Mouse (Mus musculus) midbrain, embryonic 10.5 days (tissue): Measurements from ENCODE around the gene Nutm1. TPM values are rescaled to one million over a fixed set of nuclear protein-coding genes. Genes with fewer than 3 reads are reported as not detected.

ENCODE experiments used
- DNase-seq: peaks from one replicate; pipeline ENCODE4 v3.0.0-alpha.2; 2017; ENCODE audit warnings: low spot score
- H3K27ac ChIP-seq: fragments of 300-500 bp; sonication (generic); replicated peaks from 2 replicates; pipeline ENCODE4 v1.5.1; 2016; ENCODE audit warnings: mild to moderate bottlenecking
- H3K27me3 ChIP-seq: fragments of 300-500 bp; sonication (generic); 2 replicates; pipeline ENCODE4 v1.6.1; 2016; ENCODE audit warnings: low read depth, mild to moderate bottlenecking; ENCODE audit not compliant: poor library complexity, severe bottlenecking
- H3K36me3 ChIP-seq: fragments of 300-500 bp; sonication (generic); 2 replicates; pipeline ENCODE4 v1.6.1; 2016; ENCODE audit warnings: mild to moderate bottlenecking, moderate library complexity
- H3K4me1 ChIP-seq: fragments of 300-500 bp; sonication (generic); 2 replicates; pipeline ENCODE4 v1.6.1; 2016
- H3K4me3 ChIP-seq: fragments of 300-500 bp; sonication (generic); 2 replicates; pipeline ENCODE4 v1.5.1; 2016; ENCODE audit warnings: mild to moderate bottlenecking, moderate library complexity
- H3K9me3 ChIP-seq: fragments of 300-500 bp; sonication (generic); replicated peaks from 2 replicates; pipeline ENCODE4 v1.6.1; 2016; ENCODE audit warnings: mild to moderate bottlenecking
- WGBS: fragments of 180-500 bp; shearing (Covaris S2); methylation state at CpG from one replicate; pipeline ENCODE4 v1.1.7; 2016; 5-methylcytosine and 5-hydroxymethylcytosine counted together
- polyA plus RNA-seq: library from polyadenylated mRNA; unstranded; fragments of >200 nt; fragmentation: Nextera tagmentation; extraction: Ambion mirVana; gene quantifications from 2 replicates; pipeline ENCODE4 v1.2.1, GENCODE M21; 2016

Nutm1 gene
- polyA plus RNA-seq, 1 experiment from 2014 or later: 0.02 TPM

DNA sequence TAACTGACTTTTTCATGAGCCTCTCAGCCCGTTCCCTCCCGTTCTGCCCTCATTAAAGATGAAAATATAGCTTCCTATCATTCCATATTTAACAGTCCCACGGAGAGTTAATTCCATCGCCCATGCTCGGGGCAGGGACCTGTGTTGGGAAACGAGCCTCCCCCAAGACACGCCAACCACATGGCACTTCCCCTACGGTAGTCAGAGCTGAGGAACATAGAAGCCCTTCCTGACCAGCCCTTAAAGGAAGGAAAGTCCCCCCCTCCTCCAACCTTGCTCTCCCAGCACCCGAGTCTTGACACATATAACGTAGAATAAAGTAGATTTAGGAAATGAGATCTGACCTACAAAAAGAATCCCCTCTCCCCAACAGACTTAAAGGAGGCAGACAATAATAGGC, 11.8 kb downstream of the Nutm1 start:
- Histone ChIP-seq H3K27me3 (no peaks in the 10 kb centered on the region), H3K27ac (no peak overlapping the region), H3K9me3 (no peaks in the 10 kb centered on the region), H3K4me1 (no peaks in the 10 kb centered on the region), H3K36me3 (peaks cover 27% of the 10 kb centered on the region), H3K4me3 (no peak overlapping the region)
- WGBS: 86% methylated on average over 10 of the region's 10 CpGs
- no peak for DNase-seq

DNA sequence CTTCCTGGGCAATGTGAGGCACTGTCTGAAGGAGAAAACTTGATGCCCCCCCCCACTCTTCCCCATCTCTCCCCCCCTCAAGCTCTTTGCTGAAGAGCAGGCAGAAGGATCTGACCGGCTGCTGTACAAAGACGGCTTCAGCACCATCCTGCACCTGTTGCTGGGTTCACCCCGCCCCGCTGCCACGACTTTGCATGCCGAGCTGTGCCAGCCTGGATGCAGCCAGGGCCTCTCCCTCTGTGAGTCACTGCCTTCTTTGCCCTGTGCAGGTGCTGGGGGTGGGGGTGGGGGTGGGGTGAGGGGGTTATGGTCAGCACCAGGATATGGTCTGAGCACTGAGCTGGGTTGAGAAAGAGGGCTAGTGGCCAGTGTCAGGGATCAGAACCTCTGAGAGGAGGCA, 12.9 kb downstream of the Nutm1 start:
- peaks cover 2% of the 10 kb centered on the region for H3K27me3 ChIP-seq
- peaks cover 1% of the 10 kb centered on the region for H3K4me1 ChIP-seq
- no peaks in the 10 kb centered on the region for H3K9me3 ChIP-seq
- H3K36me3 ChIP-seq: peaks cover 27% of the 10 kb centered on the region
- 92% methylated on average over 6 of the region's 6 CpGs for WGBS
- no peak overlapping the region for H3K27ac ChIP-seq
- no peak overlapping the region for H3K4me3 ChIP-seq
- DNase-seq: no peak

DNA sequence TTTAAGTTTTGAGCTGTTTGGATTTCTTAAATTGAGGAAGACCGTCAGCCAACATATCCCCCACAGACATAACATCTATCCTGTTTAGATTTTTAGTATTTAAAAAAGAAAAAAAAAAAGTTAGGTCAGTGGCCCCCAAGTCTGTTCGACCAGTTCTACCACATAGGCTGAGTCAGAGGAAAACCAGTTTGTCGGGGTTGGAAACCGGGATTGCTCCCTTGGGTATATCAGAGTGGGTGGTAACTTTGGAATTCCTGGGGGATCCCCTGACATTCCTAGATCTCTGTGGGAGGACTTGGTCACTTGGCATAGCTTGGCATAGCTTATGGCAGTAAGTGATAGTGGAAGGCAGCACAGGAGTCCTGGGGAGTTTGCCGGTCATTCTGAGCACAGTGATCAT, 13.8 kb downstream of the Nutm1 start:
- Histone ChIP-seq H3K4me3 (no peak overlapping the region), H3K27me3 (peaks cover 5% of the 10 kb centered on the region), H3K27ac (no peak overlapping the region), H3K9me3 (no peaks in the 10 kb centered on the region), H3K4me1 (peaks cover 10% of the 10 kb centered on the region), H3K36me3 (peaks cover 27% of the 10 kb centered on the region)
- 89% methylated on average over 5 of the region's 5 CpGs for WGBS
- no peak for DNase-seq

DNA sequence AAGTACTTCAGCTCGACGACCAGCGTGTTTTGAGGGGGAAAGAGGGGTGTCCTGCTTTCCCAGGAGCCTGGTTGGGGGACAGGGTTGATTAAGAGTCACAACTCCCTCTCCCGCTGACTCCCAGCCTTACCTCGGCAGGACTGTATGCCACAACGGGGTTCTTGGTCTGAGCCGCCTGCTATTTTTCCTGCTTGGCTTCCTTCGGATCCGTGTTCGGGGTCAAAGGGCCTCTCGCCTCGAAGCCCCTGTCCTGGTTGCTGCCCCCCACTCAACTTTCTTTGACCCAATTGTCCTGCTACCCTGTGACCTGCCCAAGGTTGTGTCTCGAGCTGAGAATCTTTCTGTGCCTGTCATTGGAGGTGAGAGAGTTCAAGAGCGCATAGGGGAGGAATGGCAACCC, 17.3 kb downstream of the Nutm1 start:
- no peak for DNase-seq
- H3K27me3 ChIP-seq: peaks cover 17% of the 10 kb centered on the region
- H3K27ac ChIP-seq: no peak overlapping the region
- H3K4me3 ChIP-seq: no peak overlapping the region
- WGBS: 88% methylated on average over 14 of the region's 14 CpGs
- H3K4me1 ChIP-seq: peaks cover 24% of the 10 kb centered on the region
- H3K36me3 ChIP-seq: peaks cover 25% of the 10 kb centered on the region
- no peaks in the 10 kb centered on the region for H3K9me3 ChIP-seq

GRCm38 (mm10) chr2:112239935-112240721, 19.0 kb downstream of the Nutm1 start:
- H3K27me3 ChIP-seq: peaks cover 17% of the 10 kb centered on the region
- no peak for DNase-seq
- H3K27ac ChIP-seq: peak overlapping the region; percentile 97
- WGBS: under 1% methylated on average over 28 of the region's 28 CpGs
- peaks cover 13% of the 10 kb centered on the region for H3K36me3 ChIP-seq
- H3K4me1 ChIP-seq: peaks cover 24% of the 10 kb centered on the region
- H3K9me3 ChIP-seq: no peaks in the 10 kb centered on the region
- peak overlapping the region; percentile 83 for H3K4me3 ChIP-seq

DNA sequence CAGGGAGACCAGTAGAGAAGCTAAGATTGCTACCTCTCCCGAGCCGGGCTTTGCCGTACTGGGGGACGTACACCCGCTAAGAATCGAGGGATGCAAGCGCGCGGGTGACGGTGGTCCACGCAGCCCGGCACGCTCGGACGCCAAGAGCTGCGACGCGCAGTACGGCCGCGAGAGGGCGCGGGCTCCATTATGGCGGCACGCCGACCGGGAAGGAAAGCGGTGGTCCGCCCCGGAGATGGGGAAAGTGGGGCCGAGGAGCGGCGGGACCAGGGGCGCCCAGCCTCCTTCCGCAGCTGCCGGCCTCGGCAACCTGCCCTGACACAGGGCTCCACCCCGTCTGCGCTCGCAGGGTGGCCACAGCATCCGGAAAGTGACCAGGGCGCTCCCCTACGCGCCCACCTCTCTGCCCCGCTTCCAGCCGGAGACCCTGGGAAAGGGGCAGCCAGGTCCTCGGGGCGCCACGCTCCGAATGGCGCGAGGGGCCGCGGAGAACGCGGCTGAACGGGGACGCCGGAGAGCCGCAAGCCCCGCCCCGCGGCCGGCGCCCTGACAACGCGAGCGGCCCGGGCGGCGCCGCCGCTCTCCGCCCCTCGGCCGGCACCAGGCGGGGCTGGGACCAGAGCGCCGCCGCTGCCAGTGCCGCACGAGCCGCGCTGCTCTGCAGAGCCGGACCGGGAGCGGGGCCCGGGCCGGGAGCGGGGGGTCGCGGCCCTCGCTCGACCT, 19.7 kb downstream of the Nutm1 start, which contains the start of gene Lpcat4:
Gene Lpcat4, plus strand, starts transcription at position 257 of the 723 bp plus-strand sequence.
- Histone ChIP-seq H3K9me3 (no peaks in the 10 kb centered on the region), H3K4me1 (peaks cover 24% of the 10 kb centered on the region), H3K27me3 (peaks cover 17% of the 10 kb centered on the region), H3K4me3 (peak within 1 kb of the TSS; percentile 83), H3K27ac (peak within 1 kb of the TSS; percentile 97), H3K36me3 (peaks cover 7% of the 10 kb centered on the region)
- peak; percentile 92 for DNase-seq
- WGBS: under 1% methylated on average over 88 of the region's 94 CpGs

DNA sequence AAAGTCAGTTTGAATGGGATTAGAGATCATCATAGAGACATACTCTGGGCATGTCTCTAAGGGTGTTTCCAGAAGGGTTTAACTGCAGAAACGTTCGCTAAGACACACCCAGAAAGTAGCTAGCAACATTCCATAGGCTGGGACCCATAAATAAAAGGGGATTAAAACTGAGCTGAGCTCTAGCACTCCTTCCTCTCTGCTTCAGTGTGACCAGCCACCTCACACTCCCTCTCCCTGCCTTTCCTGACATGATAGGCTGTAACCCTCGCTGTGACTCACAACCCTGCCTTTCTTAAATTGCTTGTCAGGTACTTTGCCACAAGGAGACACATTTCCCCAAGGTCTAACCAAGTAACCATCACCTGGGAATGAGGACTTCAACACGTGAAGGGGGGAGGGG, 21.1 kb downstream of the Nutm1 start:
- no peaks in the 10 kb centered on the region for H3K9me3 ChIP-seq
- peaks cover 24% of the 10 kb centered on the region for H3K4me1 ChIP-seq
- H3K4me3 ChIP-seq: no peak overlapping the region
- peaks cover 17% of the 10 kb centered on the region for H3K27me3 ChIP-seq
- no peak for DNase-seq
- 17% methylated on average over 4 of the region's 4 CpGs for WGBS
- no peaks in the 10 kb centered on the region for H3K36me3 ChIP-seq
- H3K27ac ChIP-seq: no peak overlapping the region

DNA sequence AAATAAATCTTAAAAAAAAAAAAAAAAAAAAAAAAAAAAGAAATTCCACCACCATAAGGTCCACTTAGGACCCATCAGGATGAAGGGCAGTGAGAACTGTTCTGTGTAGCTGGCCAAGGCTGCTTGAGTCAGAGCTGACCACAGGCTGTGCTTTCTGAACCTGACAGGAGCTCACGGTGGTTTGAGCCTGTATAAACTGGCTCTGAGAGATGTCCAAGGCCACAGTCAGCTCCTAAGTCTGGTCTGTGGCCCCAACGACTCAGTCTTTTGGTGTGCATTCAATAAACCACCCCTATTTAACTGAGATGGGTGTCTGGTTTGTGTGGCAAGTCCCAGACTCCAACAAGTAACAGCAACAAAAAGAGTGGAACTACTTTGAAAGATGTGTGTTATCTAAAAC, 22.5 kb downstream of the Nutm1 start:
- Histone ChIP-seq H3K4me3 (no peak overlapping the region), H3K36me3 (no peaks in the 10 kb centered on the region), H3K9me3 (no peaks in the 10 kb centered on the region), H3K27ac (no peak overlapping the region), H3K27me3 (peaks cover 17% of the 10 kb centered on the region), H3K4me1 (peaks cover 24% of the 10 kb centered on the region)
- DNase-seq: no peak
- 79% methylated on average over 2 of the region's 2 CpGs for WGBS

GRCm38 (mm10) chr2:112232623-112233022, 26.5 kb downstream of the Nutm1 start:
- no peaks in the 10 kb centered on the region for H3K36me3 ChIP-seq
- no peak for DNase-seq
- no peak overlapping the region for H3K4me3 ChIP-seq
- 95% methylated on average over 1 of the region's 1 CpGs for WGBS
- 0 out of 2 replicates have a peak, but pooled peaks cover 1% of the 10 kb centered on the region for H3K27me3 ChIP-seq
- no peaks in the 10 kb centered on the region for H3K4me1 ChIP-seq
- no peaks in the 10 kb centered on the region for H3K9me3 ChIP-seq
- no peak overlapping the region for H3K27ac ChIP-seq

GRCm38 (mm10) chr2:112224356-112224755, 34.7 kb downstream of the Nutm1 start:
- no peak overlapping the region for H3K4me3 ChIP-seq
- no peak overlapping the region for H3K27ac ChIP-seq
- H3K27me3 ChIP-seq: no peaks in the 10 kb centered on the region
- no peak for DNase-seq
- H3K36me3 ChIP-seq: no peaks in the 10 kb centered on the region
- H3K9me3 ChIP-seq: no peaks in the 10 kb centered on the region
- no peaks in the 10 kb centered on the region for H3K4me1 ChIP-seq
- 72% methylated on average over 4 of the region's 4 CpGs for WGBS

GRCm38 (mm10) chr2:112222607-112223006, 36.5 kb downstream of the Nutm1 start:
- Histone ChIP-seq H3K27me3 (no peaks in the 10 kb centered on the region), H3K27ac (no peak overlapping the region), H3K9me3 (no peaks in the 10 kb centered on the region), H3K4me3 (no peak overlapping the region), H3K36me3 (no peaks in the 10 kb centered on the region), H3K4me1 (no peaks in the 10 kb centered on the region)
- no peak for DNase-seq
- WGBS: 88% methylated on average over 5 of the region's 5 CpGs

GRCm38 (mm10) chr2:112220880-112221279, 38.2 kb downstream of the Nutm1 start:
- H3K27ac ChIP-seq: no peak overlapping the region
- H3K9me3 ChIP-seq: no peaks in the 10 kb centered on the region
- DNase-seq: no peak
- WGBS: 91% methylated on average over 5 of the region's 5 CpGs
- no peaks in the 10 kb centered on the region for H3K4me1 ChIP-seq
- no peaks in the 10 kb centered on the region for H3K36me3 ChIP-seq
- H3K4me3 ChIP-seq: no peak overlapping the region
- H3K27me3 ChIP-seq: no peaks in the 10 kb centered on the region

DNA sequence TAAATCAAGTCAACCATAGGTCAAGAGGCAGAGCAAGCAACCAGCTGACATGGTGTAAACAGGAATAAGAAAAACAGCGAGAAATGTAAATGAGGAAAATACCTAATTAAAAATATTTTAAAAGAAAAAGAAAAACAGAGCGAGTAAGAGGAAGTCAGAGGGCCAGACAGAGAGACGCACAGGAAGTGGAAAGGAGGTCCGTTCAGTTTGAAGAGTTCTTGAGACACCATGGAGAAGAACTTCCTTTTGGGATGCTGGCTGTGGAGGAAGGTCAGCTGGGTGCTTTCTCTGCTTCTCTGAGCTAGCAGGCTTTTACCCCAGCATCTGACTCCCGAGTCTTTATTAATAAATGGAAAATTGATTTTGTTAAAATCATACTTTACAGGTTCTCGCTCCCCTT, 41.5 kb downstream of the Nutm1 start:
- no peak overlapping the region for H3K27ac ChIP-seq
- DNase-seq: no peak
- no peaks in the 10 kb centered on the region for H3K4me1 ChIP-seq
- H3K36me3 ChIP-seq: no peaks in the 10 kb centered on the region
- H3K9me3 ChIP-seq: no peaks in the 10 kb centered on the region
- 83% methylated on average over 6 of the region's 6 CpGs for WGBS
- no peak overlapping the region for H3K4me3 ChIP-seq
- H3K27me3 ChIP-seq: no peaks in the 10 kb centered on the region
